Mouse (Mus musculus) midbrain, embryonic 14.5 days (tissue): Measurements from ENCODE around the gene Pan2. TPM values are rescaled to one million over a fixed set of nuclear protein-coding genes. Genes with fewer than 3 reads are reported as not detected.

Source experiments
- ATAC-seq: fragments of 200-750 bp; cut with Nextera tagmentation; 2 replicates; pipeline ENCODE4 v1.8.0; 2017; ENCODE audit warnings: moderate number of reproducible peaks, moderate library complexity; ENCODE audit not compliant: low FRiP score, low TSS enrichment
- DNase-seq: peaks from one replicate; pipeline ENCODE4 v3.0.0-alpha.2; 2015
- H3K27ac ChIP-seq: fragments of 300-500 bp; sonication (generic); replicated peaks from 2 replicates; pipeline ENCODE4 v1.5.1; 2014; ENCODE audit warnings: mild to moderate bottlenecking, low read depth, low read length, moderate library complexity
- H3K27me3 ChIP-seq: fragments of 300-500 bp; sonication (generic); 2 replicates; pipeline ENCODE4 v1.6.1; 2014; ENCODE audit warnings: low read length, control low read depth, mixed read lengths; ENCODE audit not compliant: control insufficient read depth, insufficient read depth
- H3K36me3 ChIP-seq: fragments of 300-500 bp; sonication (generic); 2 replicates; pipeline ENCODE4 v1.6.1; 2014; ENCODE audit warnings: low read length, control low read depth; ENCODE audit not compliant: control insufficient read depth, insufficient read depth
- H3K4me1 ChIP-seq: fragments of 300-500 bp; sonication (generic); 2 replicates; pipeline ENCODE4 v1.6.1; 2014; ENCODE audit warnings: mild to moderate bottlenecking, antibody characterized with exemption, low read length, control low read depth; ENCODE audit not compliant: control insufficient read depth, insufficient read depth
- H3K4me2 ChIP-seq: fragments of 300-500 bp; sonication (generic); 2 replicates; pipeline ENCODE4 v1.6.1; 2014; ENCODE audit warnings: mild to moderate bottlenecking, low read length, moderate library complexity
- H3K4me3 ChIP-seq: fragments of 300-500 bp; sonication (generic); replicated peaks from 2 replicates; pipeline ENCODE4 v1.5.1; 2014; ENCODE audit warnings: low read depth, low read length
- H3K9ac ChIP-seq: fragments of 300-500 bp; sonication (generic); replicated peaks from 2 replicates; pipeline ENCODE4 v1.6.1; 2014; ENCODE audit warnings: mild to moderate bottlenecking, low read length, moderate library complexity
- H3K9me3 ChIP-seq: fragments of 300-500 bp; sonication (generic); 2 replicates; pipeline ENCODE4 v1.6.1; 2016; ENCODE audit warnings: low read length, control low read depth, mixed read lengths; ENCODE audit not compliant: control insufficient read depth
- WGBS: fragments of 180-500 bp; shearing (Covaris S2); extraction: QIAGEN DNeasy Blood & Tissue Kit; methylation state at CpG from one replicate; pipeline ENCODE4 v1.1.7; 2014; 5-methylcytosine and 5-hydroxymethylcytosine counted together
- polyA plus RNA-seq: library from polyadenylated mRNA; unstranded; fragments of >200 nt; fragmentation: Nextera tagmentation; extraction: Ambion mirVana; gene quantifications from 2 replicates; pipeline ENCODE4 v1.2.1, GENCODE M21; 2014

Pan2 gene
- polyA plus RNA-seq, 1 experiment from 2014 or later = 23.0 TPM

DNA sequence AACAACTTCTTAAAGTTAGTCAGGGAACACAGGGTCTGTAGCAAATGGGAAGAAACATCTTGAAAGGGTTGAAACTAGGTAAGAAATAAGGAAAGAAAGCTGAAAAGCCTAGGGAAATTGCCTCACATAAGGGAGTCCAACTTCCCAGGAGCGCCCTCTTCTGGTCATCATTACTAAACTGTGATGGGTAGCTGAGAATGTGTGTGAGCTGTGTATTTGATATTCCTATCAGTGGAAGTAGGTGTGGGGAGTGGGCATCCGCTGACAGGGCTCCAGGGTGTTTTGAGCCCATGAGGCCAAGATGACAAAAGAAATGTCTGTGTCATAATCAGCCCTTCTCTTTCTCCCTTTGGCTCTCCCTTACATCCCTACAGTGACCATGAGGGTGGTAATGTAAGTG is 55.7 kb downstream of the Pan2 start:
- H3K36me3 ChIP-seq = peaks cover 89% of the 10 kb centered on the region
- no peak overlapping the region for H3K4me3 ChIP-seq
- 62% methylated on average over 2 of the region's 2 CpGs for WGBS
- no peaks in the 10 kb centered on the region for H3K9me3 ChIP-seq
- H3K27me3 ChIP-seq = no peaks in the 10 kb centered on the region
- DNase-seq (peak; percentile 79), ATAC-seq (no peak)
- H3K4me1 ChIP-seq = no peaks in the 10 kb centered on the region
- H3K27ac ChIP-seq = no peak overlapping the region
- no peak overlapping the region for H3K9ac ChIP-seq
- H3K4me2 ChIP-seq = no peak overlapping the region

DNA sequence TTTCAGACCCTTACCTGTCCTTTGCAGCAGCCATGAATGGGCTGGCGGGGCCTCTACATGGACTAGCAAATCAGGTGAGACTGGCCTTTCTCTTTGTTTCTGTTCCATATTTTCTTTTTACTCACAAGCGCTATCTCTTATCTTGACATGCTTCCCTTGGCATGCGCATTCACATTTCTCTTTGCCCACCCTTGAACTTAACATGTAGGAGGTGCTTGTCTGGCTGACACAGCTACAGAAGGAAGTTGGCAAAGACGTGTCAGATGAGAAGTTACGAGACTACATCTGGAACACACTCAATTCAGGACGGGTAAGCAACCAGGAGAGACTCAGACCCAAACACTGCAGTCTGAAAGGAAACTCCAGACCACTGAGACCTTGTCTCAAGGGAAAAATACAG is 56.1 kb downstream of the Pan2 start:
- H3K4me2 ChIP-seq = no peak overlapping the region
- H3K36me3 ChIP-seq = peaks cover 87% of the 10 kb centered on the region
- no peaks in the 10 kb centered on the region for H3K9me3 ChIP-seq
- WGBS = 94% methylated on average over 6 of the region's 6 CpGs
- no peaks in the 10 kb centered on the region for H3K4me1 ChIP-seq
- H3K27ac ChIP-seq = no peak overlapping the region
- ATAC-seq = no peak
- DNase-seq = no peak
- no peak overlapping the region for H3K9ac ChIP-seq
- H3K4me3 ChIP-seq = no peak overlapping the region
- H3K27me3 ChIP-seq = no peaks in the 10 kb centered on the region

DNA sequence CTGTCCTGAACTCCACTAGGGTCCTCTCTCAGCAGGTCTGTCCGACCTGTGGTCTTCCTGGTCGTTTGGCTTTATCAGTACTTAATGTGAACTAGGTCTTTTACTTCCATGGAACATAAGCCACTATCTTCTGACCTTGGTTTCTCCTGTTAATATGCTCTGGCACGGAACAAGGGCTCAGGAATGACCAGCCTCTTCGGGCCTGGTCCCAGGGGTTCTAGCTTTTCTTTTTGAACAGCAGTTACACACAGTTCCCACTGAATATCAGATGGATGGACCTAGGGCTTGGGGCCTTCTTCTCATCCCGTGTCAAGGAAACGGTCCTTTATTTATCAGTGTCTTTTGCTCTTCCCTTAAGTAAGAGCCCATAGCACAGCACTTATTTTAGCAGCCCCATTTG is 58.7 kb downstream of the Pan2 start:
- Histone ChIP-seq H3K4me1 (no peaks in the 10 kb centered on the region), H3K9ac (no peak overlapping the region), H3K27ac (no peak overlapping the region), H3K4me3 (no peak overlapping the region), H3K36me3 (peaks cover 74% of the 10 kb centered on the region), H3K9me3 (no peaks in the 10 kb centered on the region), H3K27me3 (no peaks in the 10 kb centered on the region), H3K4me2 (no peak overlapping the region)
- ATAC-seq = no peak
- DNase-seq = no peak
- 94% methylated on average over 6 of the region's 6 CpGs for WGBS

DNA sequence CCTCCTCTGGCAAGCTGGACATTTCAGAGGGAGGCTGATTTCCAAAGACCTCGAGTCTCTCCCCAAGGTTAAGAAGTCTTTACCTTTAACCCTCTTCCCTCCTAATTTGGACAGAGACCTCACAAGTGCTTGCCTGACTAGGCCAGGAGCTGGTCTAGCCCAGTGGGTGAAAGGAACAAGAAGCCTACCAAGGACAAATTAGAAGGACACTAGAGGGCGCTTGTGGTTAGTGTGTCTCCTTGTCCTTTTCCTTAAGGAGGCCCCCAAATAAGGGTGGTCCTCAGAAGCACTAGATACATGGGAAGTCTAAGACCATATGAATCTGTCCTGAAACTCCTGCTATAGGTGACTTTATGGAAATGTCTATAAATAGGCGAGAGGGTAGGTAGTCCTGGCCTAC is 59.4 kb downstream of the Pan2 start:
- ATAC-seq (no peak), DNase-seq (peak; percentile 84)
- H3K27ac ChIP-seq = no peak overlapping the region
- H3K4me2 ChIP-seq = no peak overlapping the region
- 56% methylated on average over 3 of the region's 3 CpGs for WGBS
- H3K4me3 ChIP-seq = no peak overlapping the region
- H3K36me3 ChIP-seq = peaks cover 68% of the 10 kb centered on the region
- no peaks in the 10 kb centered on the region for H3K9me3 ChIP-seq
- no peak overlapping the region for H3K9ac ChIP-seq
- H3K4me1 ChIP-seq = peaks cover 3% of the 10 kb centered on the region
- no peaks in the 10 kb centered on the region for H3K27me3 ChIP-seq

DNA sequence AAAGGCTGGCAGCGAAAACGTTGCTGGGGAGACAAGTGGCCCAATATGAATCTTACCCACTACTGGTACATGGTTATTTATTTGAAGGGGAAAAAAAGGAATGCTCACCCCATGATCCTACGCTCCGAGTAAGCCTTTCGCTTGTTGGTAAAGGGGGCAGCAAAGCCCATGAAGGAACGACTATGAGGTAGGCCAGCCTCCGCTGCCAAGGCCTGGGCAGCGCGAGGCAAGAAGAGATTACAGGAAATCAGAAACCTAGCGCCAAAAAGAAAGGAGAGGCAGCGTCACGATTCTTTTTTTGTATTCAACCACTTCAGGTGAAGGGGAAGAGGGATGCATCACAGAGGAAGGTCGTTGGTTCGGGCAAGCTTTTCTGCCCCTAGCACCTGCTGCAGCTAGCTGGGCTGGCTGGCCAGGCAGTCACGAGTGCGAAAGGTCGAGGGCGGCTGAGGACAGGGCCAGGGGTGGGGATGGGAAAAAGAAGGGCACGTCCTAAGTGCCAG is 64.8 kb downstream of the Pan2 start:
- Histone ChIP-seq H3K4me1 (peaks cover 17% of the 10 kb centered on the region), H3K27ac (peak overlapping the region; percentile 98), H3K4me3 (peak overlapping the region; percentile 61), H3K4me2 (peak overlapping the region; percentile 91), H3K9ac (peak overlapping the region; percentile 74), H3K27me3 (no peaks in the 10 kb centered on the region), H3K9me3 (no peaks in the 10 kb centered on the region), H3K36me3 (peaks cover 15% of the 10 kb centered on the region)
- ATAC-seq (no peak), DNase-seq (peak; percentile 29)
- 15% methylated on average over 19 of the region's 19 CpGs for WGBS

DNA sequence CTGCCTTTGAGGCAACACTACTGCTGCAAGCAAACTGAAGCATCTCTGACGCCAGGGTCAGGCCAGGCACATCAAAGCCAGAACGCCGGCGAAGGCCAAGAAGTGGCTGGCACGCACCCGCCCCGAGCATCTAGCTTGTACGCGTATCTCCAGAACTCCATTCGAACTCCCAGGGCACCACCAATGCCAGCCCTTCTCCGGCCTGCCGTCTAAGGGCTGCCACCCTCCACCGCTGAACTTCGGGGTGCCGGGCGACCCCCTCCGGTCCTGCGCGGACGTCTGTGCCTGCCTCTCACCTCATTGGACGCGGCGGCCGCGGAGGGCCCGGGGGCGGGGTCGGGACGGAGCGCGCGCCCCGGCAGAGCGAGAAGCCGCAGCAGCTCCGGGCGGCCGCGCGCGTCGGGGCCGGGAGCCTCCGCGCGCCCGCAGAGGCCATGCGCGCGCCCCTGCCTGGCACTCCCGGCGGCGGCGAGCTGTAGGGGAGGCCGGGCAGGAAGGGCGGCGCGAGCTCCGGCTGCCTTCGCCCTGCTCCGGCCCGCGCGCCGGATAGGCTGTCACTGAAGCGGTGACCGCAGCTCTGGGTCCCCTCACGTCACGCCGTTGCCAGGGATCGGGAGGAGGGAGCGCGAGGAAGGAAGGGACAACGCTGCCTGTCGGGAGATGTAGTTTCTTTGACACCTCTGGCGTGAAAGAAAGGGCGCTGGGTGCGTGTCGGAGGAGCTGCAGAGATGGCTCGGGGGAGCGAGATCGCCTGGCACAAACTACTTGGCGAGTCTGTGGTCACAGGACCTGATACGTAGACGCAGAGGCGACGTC is 65.5 kb downstream of the Pan2 start, which contains the start of gene Coq10a:
TSS of gene Coq10a (minus strand) at position 596 of the 816 bp plus-strand sequence.
- DNase-seq (peak; percentile 95), ATAC-seq (peak; percentile 94)
- Histone ChIP-seq H3K4me2 (peak within 1 kb of the TSS; percentile 91), H3K36me3 (peaks cover 8% of the 10 kb centered on the region), H3K9me3 (no peaks in the 10 kb centered on the region), H3K27ac (peak within 1 kb of the TSS; percentile 98), H3K9ac (peak within 1 kb of the TSS; percentile 74), H3K4me1 (peaks cover 17% of the 10 kb centered on the region), H3K4me3 (peak within 1 kb of the TSS; percentile 61), H3K27me3 (no peaks in the 10 kb centered on the region)
- whole genome bisulfite sequencing = under 1% methylated on average over 84 of the region's 87 CpGs

DNA sequence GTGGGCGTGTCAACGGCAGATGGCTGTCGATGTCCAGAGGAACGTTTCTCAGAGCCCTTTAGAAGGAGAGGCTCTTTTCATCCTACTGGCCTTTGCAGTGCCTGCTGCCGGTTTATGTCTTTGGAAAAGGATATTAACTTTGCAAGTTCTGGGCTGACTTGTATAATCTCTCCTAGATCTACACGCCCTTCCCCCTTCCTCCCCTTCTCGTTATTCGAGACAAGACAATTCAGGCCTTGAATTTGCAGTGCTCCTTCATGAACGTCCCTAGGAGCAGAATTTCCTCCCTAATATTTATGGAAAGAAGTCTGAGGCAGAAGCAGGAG is 66.0 kb downstream of the Pan2 start:
- DNase-seq = no peak
- H3K4me3 ChIP-seq = peak overlapping the region; percentile 61
- ATAC-seq = no peak; the same call in 1 of the 2 replicates
- H3K36me3 ChIP-seq = peaks cover 5% of the 10 kb centered on the region; the same call in 1 of the 2 replicates
- H3K9me3 ChIP-seq = no peaks in the 10 kb centered on the region
- no peaks in the 10 kb centered on the region for H3K27me3 ChIP-seq
- H3K27ac ChIP-seq = peak overlapping the region; percentile 98
- WGBS = 6% methylated on average over 9 of the region's 9 CpGs
- H3K4me1 ChIP-seq = peaks cover 17% of the 10 kb centered on the region
- H3K4me2 ChIP-seq = peak overlapping the region; percentile 91
- peak overlapping the region; percentile 74 for H3K9ac ChIP-seq

DNA sequence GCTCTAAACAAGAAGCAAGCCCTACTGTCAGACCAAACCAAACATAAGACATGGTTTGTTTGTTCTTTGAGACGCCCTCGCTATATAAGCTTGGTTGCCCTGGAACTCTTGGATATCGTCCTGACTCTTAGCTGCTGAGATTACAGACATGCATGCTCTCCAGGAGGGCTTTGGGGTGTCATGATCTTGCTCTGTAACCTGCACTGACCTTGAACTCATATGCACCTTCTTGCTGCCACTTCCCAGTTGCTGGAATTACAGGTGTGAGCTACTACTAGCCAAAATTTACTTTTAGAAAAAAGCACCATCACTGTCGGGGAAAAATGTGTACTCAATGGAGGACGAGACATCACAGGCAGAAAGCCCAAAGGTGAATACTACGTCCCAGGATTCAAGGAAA is 66.5 kb downstream of the Pan2 start:
- H3K4me3 ChIP-seq = peak overlapping the region; percentile 61
- peak overlapping the region; percentile 98 for H3K27ac ChIP-seq
- peaks cover 17% of the 10 kb centered on the region for H3K4me1 ChIP-seq
- ATAC-seq (no peak), DNase-seq (no peak)
- H3K36me3 ChIP-seq = peaks cover under 1% of the 10 kb centered on the region; the same call in 1 of the 2 replicates
- H3K27me3 ChIP-seq = no peaks in the 10 kb centered on the region
- H3K4me2 ChIP-seq = peak overlapping the region; percentile 91
- H3K9ac ChIP-seq = peak overlapping the region; percentile 74; the same call in 1 of the 2 replicates
- no peaks in the 10 kb centered on the region for H3K9me3 ChIP-seq
- WGBS = 76% methylated on average over 6 of the region's 6 CpGs

DNA sequence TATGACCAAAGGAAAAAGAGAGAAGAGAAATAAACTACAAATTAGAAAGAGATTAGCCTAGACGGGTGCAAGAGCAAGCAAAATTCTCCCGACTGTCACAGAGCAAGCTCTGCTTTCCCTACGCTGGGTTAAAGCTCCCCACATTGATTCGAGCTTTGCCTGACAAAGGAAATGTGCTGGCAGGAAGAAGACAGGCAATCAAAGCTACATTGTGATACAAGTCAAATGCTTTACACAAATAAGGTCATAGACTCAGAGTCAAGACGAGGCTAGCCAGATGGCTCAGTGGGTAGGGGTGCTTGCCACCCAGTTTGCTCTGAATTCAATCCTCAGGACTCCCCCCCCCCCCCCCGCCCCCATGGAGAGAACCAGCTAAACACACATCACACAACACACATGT is 66.9 kb downstream of the Pan2 start:
- Histone ChIP-seq H3K4me3 (no peak overlapping the region), H3K9ac (no peak overlapping the region), H3K4me2 (no peak overlapping the region)

More for the DNA sequence above, 66.9 kb downstream of the Pan2 start:
- Histone ChIP-seq H3K36me3 (no peaks in the 10 kb centered on the region; the same call in 1 of the 2 replicates), H3K27me3 (no peaks in the 10 kb centered on the region), H3K4me1 (peaks cover 17% of the 10 kb centered on the region), H3K27ac (no peak overlapping the region), H3K9me3 (no peaks in the 10 kb centered on the region)
- DNase-seq (no peak), ATAC-seq (no peak)
- WGBS = 60% methylated on average over 6 of the region's 6 CpGs
